Mouse (Mus musculus): ENCODE results near the gene Olfr401.
"Not testable (repeated sequence)": the region's sequence is repeated elsewhere in the genome, so short reads cannot be mapped to it uniquely, and the experiment has no call there.

Gene Olfr401

DNA sequence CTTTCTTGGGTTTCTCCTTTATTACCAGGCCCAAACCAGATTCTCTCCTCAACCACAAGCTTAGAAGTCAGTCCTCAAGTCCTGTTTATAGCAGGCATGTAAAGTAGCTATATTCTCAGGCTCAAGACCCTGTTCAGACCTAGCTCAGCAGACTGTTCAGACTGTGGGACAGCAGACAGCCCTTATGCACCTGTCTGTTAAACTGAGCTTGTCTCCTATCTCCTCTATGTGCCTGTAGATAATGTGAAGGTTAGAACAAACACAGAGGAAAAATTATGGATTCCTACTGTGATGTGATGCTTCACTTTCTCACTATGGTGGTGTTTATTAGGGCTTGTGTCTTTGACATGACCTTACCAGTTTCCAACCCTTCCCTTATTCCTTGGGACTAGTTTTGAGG, at the start of gene Olfr401:
Olfr401 (plus strand) TSS at position 301 of the 400 bp plus-strand sequence.
- no peak for DNase-seq (ENCODE audit: low spot score)

DNA sequence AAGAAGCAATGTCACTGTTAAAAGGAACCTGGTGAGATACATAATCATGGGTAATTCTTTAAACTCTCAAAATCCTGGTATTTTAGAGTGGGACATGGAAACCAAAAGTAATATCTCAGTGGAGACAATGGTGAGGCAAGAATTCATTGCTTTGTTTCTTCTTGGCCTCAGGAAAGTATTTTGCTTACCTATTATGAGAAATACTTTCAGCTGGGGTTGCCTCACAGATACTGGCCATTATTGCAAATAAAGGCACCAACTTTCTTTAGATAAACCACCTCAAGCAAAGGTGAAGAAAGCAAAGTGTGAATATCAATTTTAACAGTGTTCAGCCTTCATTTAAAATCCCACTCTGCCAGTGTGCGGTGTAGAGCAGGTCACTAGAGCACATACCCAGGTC, 43.9 kb upstream of the Olfr401 start, which contains the start of gene Zfp616:
Zfp616 (plus strand) TSS at position 301 of the 400 bp plus-strand sequence.
- DNase-seq (ENCODE audit: low spot score) = no peak

DNA sequence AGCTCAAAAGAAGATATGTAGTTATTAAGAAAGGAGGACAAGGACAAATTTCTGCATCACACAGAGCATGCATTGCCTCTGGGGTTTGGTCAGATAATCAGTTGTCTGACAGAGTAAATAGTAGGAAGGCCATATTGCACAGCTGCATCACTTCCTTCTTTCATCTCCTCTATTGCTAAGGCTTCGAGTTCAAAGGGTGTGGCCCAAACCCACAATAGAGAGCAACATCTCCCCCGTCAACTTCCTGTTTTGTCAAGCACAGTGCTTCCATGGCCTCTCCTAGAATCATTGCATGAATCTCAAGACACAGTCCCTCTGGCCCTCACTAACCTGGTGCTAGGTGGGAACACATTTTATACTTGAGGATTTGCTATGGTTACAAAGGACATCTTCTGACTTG, 12.8 kb upstream of the Olfr401 start:
- DNase-seq (ENCODE audit: low spot score) = no peak

DNA sequence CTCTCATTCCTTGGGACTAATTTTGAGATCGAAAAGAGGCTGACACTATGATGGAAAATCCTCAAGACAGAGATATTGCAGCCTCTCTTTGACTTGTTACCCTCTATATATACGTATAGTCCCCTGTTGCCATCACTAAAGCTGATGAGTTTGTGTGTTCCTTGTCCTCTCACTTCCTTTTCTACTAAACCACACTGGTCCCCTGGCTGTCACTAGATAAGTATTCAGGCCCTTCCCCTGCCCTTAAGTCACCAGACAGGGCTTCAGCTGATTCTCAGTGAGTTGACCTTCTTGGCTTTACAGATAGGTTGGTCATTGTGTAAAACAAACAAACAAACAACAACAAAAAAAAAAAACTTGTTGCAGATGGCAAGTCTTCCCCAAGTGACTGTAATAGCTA, 12.0 kb upstream of the Olfr401 start:
- no peak for DNase-seq (ENCODE audit: low spot score)

DNA sequence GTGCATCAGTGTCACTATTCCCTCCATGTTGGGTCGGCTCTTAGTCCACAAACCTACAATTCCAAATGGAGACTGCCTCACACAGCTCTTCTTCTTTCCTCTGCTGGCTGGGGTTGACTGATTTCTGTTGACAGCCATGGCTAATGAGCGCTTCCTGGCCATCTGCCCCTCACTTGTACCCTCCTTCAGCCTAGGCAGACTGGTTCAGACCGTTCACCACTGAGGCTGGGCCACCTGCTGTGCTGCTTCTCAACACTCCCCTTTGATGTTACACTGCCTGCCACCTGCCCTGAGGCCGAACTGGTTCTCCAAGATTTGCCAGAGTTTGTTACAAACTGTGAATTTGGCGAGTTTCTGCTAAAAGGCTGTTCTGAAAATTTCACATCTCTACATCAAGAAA, 8.4 kb upstream of the Olfr401 start:
- DNase-seq (ENCODE audit: low spot score) = no peak

DNA sequence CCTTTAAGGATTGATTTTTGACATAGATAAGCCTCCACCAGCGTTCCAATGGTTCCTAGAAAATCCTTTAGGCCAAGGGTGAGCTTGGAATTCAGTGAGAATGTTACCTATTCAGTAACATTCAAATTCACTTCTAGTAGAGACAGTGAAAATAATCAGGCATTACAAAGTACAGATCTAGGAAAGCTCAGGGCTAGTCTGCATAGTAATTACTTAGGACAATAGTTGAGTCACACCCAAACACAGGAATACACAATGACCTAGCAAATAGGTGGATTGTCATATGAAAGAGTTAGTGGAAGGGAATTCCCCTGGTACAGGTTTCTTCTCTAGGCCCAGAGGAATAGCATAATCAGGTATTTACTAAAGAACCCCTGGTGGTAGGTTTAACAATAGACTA, 26.5 kb downstream of the Olfr401 start:
- DNase-seq (ENCODE audit: low spot score) = not testable (repeated sequence)

DNA sequence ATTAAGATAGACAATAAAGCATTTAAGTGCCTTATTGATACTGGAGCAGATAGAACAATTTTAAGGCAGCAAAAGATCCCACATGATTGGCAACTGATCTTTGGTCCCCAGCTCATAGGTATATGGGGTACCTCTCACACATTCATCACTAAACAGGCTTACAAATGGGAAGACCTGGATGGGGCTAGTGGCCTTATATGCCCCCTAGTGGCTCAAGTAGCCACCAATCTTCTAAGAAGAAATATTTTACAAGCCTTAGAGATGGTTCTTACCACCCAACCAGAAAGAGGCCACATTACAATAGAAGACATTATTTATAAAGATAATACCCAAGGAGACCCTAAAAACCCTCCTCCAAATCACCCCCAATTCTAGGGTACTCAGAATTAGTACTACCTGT, 32.4 kb downstream of the Olfr401 start:
- no peak for DNase-seq (ENCODE audit: low spot score)

DNA sequence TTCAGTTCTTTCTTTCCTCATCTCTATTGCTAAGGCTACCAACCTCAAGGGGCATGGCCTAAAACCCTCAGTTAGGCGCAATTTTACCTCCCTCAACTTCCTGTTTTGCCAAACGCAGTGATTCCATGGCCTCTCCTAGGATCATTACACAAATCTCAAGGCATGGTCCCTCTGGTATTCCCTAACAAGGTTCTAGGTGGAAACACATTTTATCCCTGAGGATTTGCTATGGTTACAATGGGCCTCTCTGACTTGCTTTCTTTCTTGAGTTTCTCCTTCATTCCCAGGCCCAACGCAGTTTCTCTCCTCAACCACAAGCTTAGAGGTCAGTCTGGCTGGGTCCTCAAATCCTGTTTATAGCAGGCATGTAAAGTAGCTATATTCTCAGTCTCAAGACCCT, 39.7 kb downstream of the Olfr401 start, which contains the start of gene Olfr402:
Olfr402 (plus strand) TSS at position 301 of the 400 bp plus-strand sequence.
- no peak for DNase-seq (ENCODE audit: low spot score)

DNA sequence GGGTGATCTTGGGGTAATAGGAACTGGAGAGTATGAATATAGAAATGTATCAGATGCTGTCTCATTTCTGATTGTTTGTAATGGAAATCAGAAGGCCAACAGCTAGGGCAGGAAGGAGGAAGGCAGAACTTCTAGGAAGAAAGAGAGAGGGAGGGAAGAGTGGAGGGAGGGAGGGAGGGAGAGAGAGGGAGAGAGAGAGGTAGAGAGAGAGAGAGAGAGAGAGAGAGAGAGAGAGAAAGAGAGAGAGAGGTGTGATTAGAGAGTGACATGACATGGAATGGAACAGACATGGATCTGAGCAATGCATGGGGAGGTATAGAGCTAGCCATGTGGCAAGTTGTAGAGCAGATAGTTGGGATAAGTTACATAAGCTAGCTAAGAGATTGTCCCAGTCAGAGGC, 55.3 kb downstream of the Olfr401 start:
- no peak for DNase-seq (ENCODE audit: low spot score)
